ENCODE assay signal across 32 mouse cellular contexts in genomic region chr7:66150411-66150810, GRCm38 (mm10). TPM values are rescaled to one million over a fixed set of nuclear protein-coding genes. Genes with fewer than 3 reads are reported as not detected.
DNase-seq lines count a peak whose midpoint lies in the region; ATAC-seq and TF ChIP-seq lines count a peak whose summit lies in the region.
"Had no signal": no experiment of that assay in that cellular context is flagged by ENCODE, and none has a peak within 500 bp of the region (broad histone marks: within the 10 kb centered on the region; RNA-seq: fewer than 3 reads in every experiment).

No protein-coding gene starts in this region.

- H3K27me3 ChIP-seq in lung, postnatal 0 days (replicated peaks; ENCODE audit: insufficient read depth, low read length): no peaks in the 10 kb centered on the region
- H3K27me3 ChIP-seq: embryonic facial prominence, embryonic 13.5 days; heart, embryonic 13.5 days; hindbrain, embryonic 15.5 days; limb, embryonic 15.5 days; liver, embryonic 13.5 days had no signal

- H3K9me3 ChIP-seq in lung, postnatal 0 days (ENCODE audit: low read length): no peaks in the 10 kb centered on the region
- H3K9me3 ChIP-seq: embryonic facial prominence, embryonic 13.5 days; forebrain, embryonic 10.5 days; heart, embryonic 13.5 days; hindbrain, embryonic 15.5 days; limb, embryonic 10.5 days; limb, embryonic 15.5 days; liver, embryonic 13.5 days had no signal

- no peak overlapping the region for H3K4me3 ChIP-seq in lung, postnatal 0 days (ENCODE audit: low read depth, low read length)
- no peak overlapping the region for H3K4me3 ChIP-seq in olfactory bulb, adult 2 months (ENCODE audit: insufficient read depth, low read depth, low read length)
- H3K4me3 ChIP-seq: embryonic facial prominence, embryonic 13.5 days; forebrain, embryonic 10.5 days; gastrocnemius, adult 2 months; heart, adult 2 months; heart, embryonic 13.5 days; hindbrain, embryonic 15.5 days; limb, embryonic 10.5 days; limb, embryonic 15.5 days; liver, embryonic 13.5 days had no signal

- no peak for TF ChIP-seq CTCF in lung, postnatal 0 days (IDR thresholded peaks at IDR 0.05)
- no peak for TF ChIP-seq CTCF in olfactory bulb, adult 2 months (IDR thresholded peaks at IDR 0.05; ENCODE audit: insufficient read depth, low read depth, low read length)

- TF ChIP-seq EP300 in lung, postnatal 0 days (IDR thresholded peaks at IDR 0.05): no peak

- H3K27ac ChIP-seq in lung, postnatal 0 days (ENCODE audit: low read length): no peak overlapping the region
- peak overlapping the region; percentile 36 for H3K27ac ChIP-seq in olfactory bulb, adult 2 months (ENCODE audit: insufficient read depth, low read depth, low read length)
- H3K27ac ChIP-seq: embryonic facial prominence, embryonic 13.5 days; forebrain, embryonic 10.5 days; gastrocnemius, adult 2 months; heart, adult 2 months; heart, embryonic 13.5 days; hindbrain, embryonic 15.5 days; limb, embryonic 10.5 days; limb, embryonic 15.5 days; liver, embryonic 13.5 days; macrophage had no signal

- no peak overlapping the region for H3K9ac ChIP-seq in lung, postnatal 0 days (replicated peaks; ENCODE audit: low read depth)
- H3K9ac ChIP-seq: embryonic facial prominence, embryonic 13.5 days; heart, embryonic 13.5 days; hindbrain, embryonic 15.5 days; limb, embryonic 15.5 days; liver, embryonic 13.5 days had no signal

- no peaks in the 10 kb centered on the region for H3K36me3 ChIP-seq in lung, postnatal 0 days (ENCODE audit: insufficient read depth, low read length)

- no peak for TF ChIP-seq POLR2A in olfactory bulb, adult 2 months (IDR thresholded peaks at IDR 0.05; ENCODE audit: insufficient read depth, low read depth, low read length)

- peak; percentile 55 for DNase-seq in heart, adult 11 months
- DNase-seq in heart, adult 8-10 months (ENCODE audit: low spot score): no peak
- DNase-seq in lung, postnatal 36 days: peak; percentile 49
- no peak for DNase-seq in lung, postnatal 0 days (ENCODE audit: low spot score)
- DNase-seq in cerebellum, adult 9-10 months: peak; percentile 59
- no peak for DNase-seq in right cerebral cortex, adult 2 months (ENCODE audit: low spot score in 2 of 2)
- DNase-seq: gastrocnemius, adult 2 months; gastrocnemius, postnatal 36 days; heart, adult 2 months; heart, postnatal 10 days; kidney, adult 11 months; kidney, postnatal 36 days; layer of hippocampus, postnatal 36 days; liver, embryonic 13.5 days; lung, adult 2 months; right cerebral cortex, adult 18-20 months; right cerebral cortex, postnatal 4 days; thymus, adult 2 months; thymus, postnatal 36 days had no signal

- H3K4me2 ChIP-seq in lung, postnatal 0 days (replicated peaks; ENCODE audit: low read depth, low read length): no peak overlapping the region
- H3K4me2 ChIP-seq: embryonic facial prominence, embryonic 13.5 days; heart, embryonic 13.5 days; hindbrain, embryonic 15.5 days; limb, embryonic 15.5 days; liver, embryonic 13.5 days; midbrain, embryonic 11.5 days had no signal

- no peak for ATAC-seq in lung, postnatal 0 days
- ATAC-seq: CD4-positive, CD25-positive, alpha-beta regulatory T cell, adult 4 months; forebrain, embryonic 16.5 days; inflammation-experienced regulatory T-cells, adult 6 months; midbrain, embryonic 16.5 days had no signal

- H3K4me1 ChIP-seq in lung, postnatal 0 days (ENCODE audit: insufficient read depth, low read depth, low read length): 0 out of 2 replicates have a peak, but pooled peaks cover 4% of the 10 kb centered on the region
- H3K4me1 ChIP-seq in olfactory bulb, adult 2 months (ENCODE audit: control insufficient read depth, insufficient read depth, low read length): peaks cover 24% of the 10 kb centered on the region
- H3K4me1 ChIP-seq: forebrain, embryonic 10.5 days; limb, embryonic 10.5 days had no signal

- 42% methylated on average over 3 of the region's 3 CpGs for WGBS in lung, postnatal 0 days
- 56% methylated on average over 3 of the region's 3 CpGs for WGBS in olfactory bulb, adult 2 months

RNA-seq across cellular contexts. Expression of gene Chsy1, which starts 41.1 kb away (rescaled TPM):
- 10 to 100 TPM; 11.3 to 14.5 (median 11.5) TPM for total RNA-seq in heart, adult 8-10 months (2022)
- polyA plus RNA-seq in lung, postnatal 0 days (2015; fragmentation: Nextera tagmentation; extraction: Ambion mirVana): 22.5 and 23.7 TPM in 2 replicates
- polyA plus RNA-seq in olfactory bulb, adult 2 months (2012; ENCODE audit: insufficient read depth, insufficient read length, low replicate concordance, missing spikeins): not detected in 2 replicates

Comparison
In these comparisons a context has a peak if more than half of its experiments do, and no peak if none do; other contexts are left out.
1. DNase-seq: peak in heart, adult 11 months (single experiment), lung, postnatal 36 days (single experiment) and cerebellum, adult 9-10 months (single experiment); none in heart, adult 8-10 months (single experiment), lung, postnatal 0 days (single experiment) and right cerebral cortex, adult 2 months (0 of 2).
2. RNA of gene Chsy1, which starts 41.1 kb away (polyA plus RNA-seq): 22.5 to 23.7 TPM in lung, postnatal 0 days; not detected in olfactory bulb, adult 2 months; every median in the first group is over 10 times any median in the second.